Mouse (Mus musculus): ENCODE measurements around the gene Rgs9bp. TPM values are rescaled to one million over a fixed set of nuclear protein-coding genes. Genes with fewer than 3 reads are reported as not detected.
A peak's percentile ranks its signal among the peaks of the same experiment; 100 is the strongest.
"Not testable (repeated sequence)": the region's sequence is repeated elsewhere in the genome, so short reads cannot be mapped to it uniquely, and the experiment has no call there.

Gene Rgs9bp
- total RNA-seq, 1 experiment from 2014 or later = not detected

GRCm38 (mm10) chr7:35553751-35554604 is 31.4 kb downstream of the Rgs9bp start:
- ATAC-seq (ENCODE audit: extremely low read depth, insufficient number of reproducible peaks, low FRiP score, poor library complexity, severe bottlenecking) = no peak

- ATAC-seq (ENCODE audit: extremely low read depth, insufficient number of reproducible peaks, low FRiP score, poor library complexity, severe bottlenecking) = peak; percentile 66; the same call in 1 of the 2 replicates
Measured at GRCm38 (mm10) chr7:35545881-35546280, 39.5 kb downstream of the Rgs9bp start.

- no peak for ATAC-seq (ENCODE audit: extremely low read depth, insufficient number of reproducible peaks, low FRiP score, poor library complexity, severe bottlenecking)
Measured at GRCm38 (mm10) chr7:35537562-35537961, 47.8 kb downstream of the Rgs9bp start, which contains the start of gene Tdrd12. Gene Tdrd12, minus strand, starts transcription at chr7:35537745.

GRCm38 (mm10) chr7:35535750-35536512 is 49.5 kb downstream of the Rgs9bp start:
- ATAC-seq (ENCODE audit: extremely low read depth, insufficient number of reproducible peaks, low FRiP score, poor library complexity, severe bottlenecking) = no peak

GRCm38 (mm10) chr7:35530544-35530943 is 54.8 kb downstream of the Rgs9bp start:
- ATAC-seq (ENCODE audit: extremely low read depth, insufficient number of reproducible peaks, low FRiP score, poor library complexity, severe bottlenecking) = not testable (repeated sequence)

GRCm38 (mm10) chr7:35530026-35530425 is 55.4 kb downstream of the Rgs9bp start:
- no peak for ATAC-seq (ENCODE audit: extremely low read depth, insufficient number of reproducible peaks, low FRiP score, poor library complexity, severe bottlenecking)

Other genes starting within 250 kb of the Rgs9bp start
- 11.2 and 14.1 TPM in 2 replicates for gene Faap24, start 188.7 kb downstream of the Rgs9bp start, total RNA-seq (2017)
- 48.5 and 51.8 TPM in 2 replicates for gene Cep89, start 188.5 kb downstream of the Rgs9bp start, total RNA-seq (2017)
- not detected in 2 replicates for gene Slc7a9, start 136.8 kb downstream of the Rgs9bp start, total RNA-seq (2017)
- not detected in 2 replicates for gene Tdrd12, start 47.8 kb downstream of the Rgs9bp start, total RNA-seq (2017)
- 6.1 and 6.4 TPM in 2 replicates for gene Nudt19, start 29.3 kb downstream of the Rgs9bp start, total RNA-seq (2017)
- 21.1 and 21.7 TPM in 2 replicates for gene Ankrd27, start 662 bp upstream of the Rgs9bp start, total RNA-seq (2017)
- gene Pdcd5, start 61.9 kb upstream of the Rgs9bp start, total RNA-seq (2017) = 39.9 and 56.6 TPM in 2 replicates
- 8.7 and 15.1 TPM in 2 replicates for gene Dpy19l3, start 168.9 kb upstream of the Rgs9bp start, total RNA-seq (2017)
- gene Zfp507, start 217.4 kb upstream of the Rgs9bp start, total RNA-seq (2017) = 24.6 and 27.7 TPM in 2 replicates